Mouse (Mus musculus) lung, postnatal 0 days (tissue): Measurements from ENCODE around the gene Gria1.

Experiments
- CTCF ChIP-seq: IDR thresholded peaks from 2 replicates; pipeline ENCODE4 v1.5.1; 2016; ENCODE audit warnings: antibody characterized with exemption, mild to moderate bottlenecking
- EP300 ChIP-seq: IDR thresholded peaks from 2 replicates; pipeline ENCODE4 v1.6.1; 2016; ENCODE audit warnings: antibody characterized with exemption, mild to moderate bottlenecking, control low read depth

DNA sequence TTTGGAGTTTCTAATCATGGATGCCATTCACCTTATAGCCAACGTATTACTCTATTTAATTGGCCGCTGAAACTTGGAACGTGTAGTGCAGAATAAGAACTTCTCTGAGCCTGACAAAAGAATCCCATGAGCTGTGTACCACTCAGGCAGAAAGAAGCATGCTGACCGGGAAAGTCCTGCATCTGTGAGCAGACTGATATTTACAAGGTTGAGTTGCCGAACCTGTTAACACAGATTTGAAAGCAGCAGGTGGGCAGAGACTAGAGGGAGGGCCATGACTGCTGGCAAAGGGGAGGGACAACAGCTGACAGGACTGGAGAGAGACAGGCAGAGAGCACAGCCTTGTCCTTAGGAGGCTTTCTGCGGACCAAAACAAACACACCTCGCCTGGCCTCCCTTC lies 134.5 kb downstream of the Gria1 start:
- TF ChIP-seq CTCF (no peak), EP300 (no peak)
